Mouse (Mus musculus) forebrain, embryonic 16.5 days (tissue): Measurements from ENCODE around the gene Tcerg1l. TPM values are rescaled to one million over a fixed set of nuclear protein-coding genes. Genes with fewer than 3 reads are reported as not detected.

ENCODE experiments used
- ATAC-seq: fragments of 200-750 bp; cut with Nextera tagmentation; 2 replicates; pipeline ENCODE4 v1.8.0; 2017; ENCODE audit warnings: mild to moderate bottlenecking, moderate library complexity
- H3K27ac ChIP-seq: fragments of 300-500 bp; sonication (generic); 2 replicates; pipeline ENCODE4 v1.5.1; 2014; ENCODE audit warnings: low read length, control low read depth
- H3K27me3 ChIP-seq: fragments of 300-500 bp; sonication (generic); replicated peaks from 2 replicates; pipeline ENCODE4 v1.6.1; 2014; ENCODE audit warnings: low read length; ENCODE audit not compliant: control insufficient read depth, insufficient read depth
- H3K36me3 ChIP-seq: fragments of 300-500 bp; sonication (generic); 2 replicates; pipeline ENCODE4 v1.6.1; 2014; ENCODE audit not compliant: control insufficient read depth, insufficient read depth
- H3K4me1 ChIP-seq: fragments of 300-500 bp; sonication (generic); replicated peaks from 2 replicates; pipeline ENCODE4 v1.6.1; 2014; ENCODE audit warnings: low read length; ENCODE audit not compliant: control insufficient read depth, insufficient read depth
- H3K4me2 ChIP-seq: fragments of 300-500 bp; sonication (generic); 2 replicates; pipeline ENCODE4 v1.6.1; 2014; ENCODE audit warnings: mild to moderate bottlenecking, low read length, control low read depth
- H3K4me3 ChIP-seq: fragments of 300-500 bp; sonication (generic); replicated peaks from 2 replicates; pipeline ENCODE4 v1.5.1; 2014; ENCODE audit warnings: mild to moderate bottlenecking, low read length, control low read depth
- H3K9ac ChIP-seq: fragments of 300-500 bp; sonication (generic); replicated peaks from 2 replicates; pipeline ENCODE4 v1.6.1; 2014; ENCODE audit warnings: low read depth, low read length, control low read depth
- H3K9me3 ChIP-seq: fragments of 300-500 bp; sonication (generic); 2 replicates; pipeline ENCODE4 v1.6.1; 2016; ENCODE audit warnings: low read length; ENCODE audit not compliant: control insufficient read depth
- whole genome bisulfite sequencing: fragments of 180-500 bp; shearing (Covaris S2); extraction: QIAGEN DNeasy Blood & Tissue Kit; methylation state at CpG from one replicate; pipeline ENCODE4 v1.1.7; 2014; 5-methylcytosine and 5-hydroxymethylcytosine counted together
- polyA plus RNA-seq: library from polyadenylated mRNA; unstranded; fragments of >200 nt; fragmentation: Nextera tagmentation; extraction: Ambion mirVana; gene quantifications from 2 replicates; pipeline ENCODE4 v1.2.1, GENCODE M21; 2015

The Tcerg1l gene
- polyA plus RNA-seq, 1 experiment from 2014 or later, result 11.2 TPM

- WGBS, result 52% methylated on average over 5 of the region's 5 CpGs
- Histone ChIP-seq H3K4me1 (no peaks in the 10 kb centered on the region), H3K9me3 (no peaks in the 10 kb centered on the region), H3K36me3 (no peaks in the 10 kb centered on the region), H3K4me2 (no peak overlapping the region), H3K9ac (no peak overlapping the region), H3K4me3 (no peak overlapping the region), H3K27me3 (no peaks in the 10 kb centered on the region), H3K27ac (no peak overlapping the region)
- ATAC-seq, result no peak
Measured at GRCm38 (mm10) chr7:138267976-138268646, 129.4 kb downstream of the Tcerg1l start.

- no peaks in the 10 kb centered on the region for H3K36me3 ChIP-seq
- H3K27me3 ChIP-seq, result no peaks in the 10 kb centered on the region
- no peak overlapping the region for H3K4me2 ChIP-seq
- H3K4me3 ChIP-seq, result no peak overlapping the region
- no peak overlapping the region for H3K27ac ChIP-seq
- WGBS, result 61% methylated on average over 5 of the region's 5 CpGs
- peak; percentile 54; the same call in 1 of the 2 replicates for ATAC-seq
- no peak overlapping the region for H3K9ac ChIP-seq
- 0 out of 2 replicates have a peak, but pooled peaks cover 2% of the 10 kb centered on the region for H3K4me1 ChIP-seq
- H3K9me3 ChIP-seq, result no peaks in the 10 kb centered on the region; the same call in 1 of the 2 replicates
Measured at GRCm38 (mm10) chr7:138248612-138249011, 148.9 kb downstream of the Tcerg1l start.

- WGBS, result 74% methylated on average over 3 of the region's 3 CpGs
- no peaks in the 10 kb centered on the region for H3K36me3 ChIP-seq
Measured at GRCm38 (mm10) chr7:138248176-138248575, 149.4 kb downstream of the Tcerg1l start.

GRCm38 (mm10) chr7:138246684-138247083 is 150.8 kb downstream of the Tcerg1l start:
- Histone ChIP-seq H3K27ac (no peak overlapping the region), H3K9ac (no peak overlapping the region), H3K4me1 (0 out of 2 replicates have a peak, but pooled peaks cover 2% of the 10 kb centered on the region), H3K36me3 (no peaks in the 10 kb centered on the region), H3K4me3 (no peak overlapping the region), H3K9me3 (no peaks in the 10 kb centered on the region; the same call in 1 of the 2 replicates), H3K27me3 (no peaks in the 10 kb centered on the region), H3K4me2 (no peak overlapping the region)
- peak; percentile 28; the same call in 1 of the 2 replicates for ATAC-seq
- WGBS, result 23% methylated on average over 2 of the region's 2 CpGs

More at GRCm38 (mm10) chr7:138248176-138248575, 149.4 kb downstream of the Tcerg1l start:
- Histone ChIP-seq H3K4me1 (0 out of 2 replicates have a peak, but pooled peaks cover 2% of the 10 kb centered on the region), H3K27me3 (no peaks in the 10 kb centered on the region), H3K4me3 (no peak overlapping the region), H3K9me3 (no peaks in the 10 kb centered on the region; the same call in 1 of the 2 replicates), H3K9ac (no peak overlapping the region), H3K4me2 (no peak overlapping the region), H3K27ac (no peak overlapping the region)
- no peak for ATAC-seq

GRCm38 (mm10) chr7:138242229-138242628 is 155.3 kb downstream of the Tcerg1l start:
- Histone ChIP-seq H3K9me3 (no peaks in the 10 kb centered on the region; the same call in 1 of the 2 replicates), H3K27ac (no peak overlapping the region), H3K4me2 (no peak overlapping the region), H3K4me3 (no peak overlapping the region), H3K36me3 (no peaks in the 10 kb centered on the region), H3K9ac (no peak overlapping the region), H3K4me1 (0 out of 2 replicates have a peak, but pooled peaks cover 2% of the 10 kb centered on the region), H3K27me3 (no peaks in the 10 kb centered on the region)
- 90% methylated on average over 5 of the region's 5 CpGs for WGBS
- no peak for ATAC-seq

GRCm38 (mm10) chr7:138237708-138238225 is 159.8 kb downstream of the Tcerg1l start:
- WGBS, result 87% methylated on average over 5 of the region's 5 CpGs
- no peak overlapping the region for H3K27ac ChIP-seq

GRCm38 (mm10) chr7:138224252-138224651 is 173.3 kb downstream of the Tcerg1l start:
- ATAC-seq, result no peak
- H3K4me3 ChIP-seq, result no peak overlapping the region
- 77% methylated on average over 3 of the region's 3 CpGs for WGBS
- H3K27ac ChIP-seq, result no peak overlapping the region
- H3K9me3 ChIP-seq, result no peaks in the 10 kb centered on the region
- H3K9ac ChIP-seq, result no peak overlapping the region
- no peaks in the 10 kb centered on the region for H3K27me3 ChIP-seq
- no peaks in the 10 kb centered on the region for H3K36me3 ChIP-seq
- no peak overlapping the region for H3K4me2 ChIP-seq
- no peaks in the 10 kb centered on the region for H3K4me1 ChIP-seq

More at GRCm38 (mm10) chr7:138237708-138238225, 159.8 kb downstream of the Tcerg1l start:
- Histone ChIP-seq H3K9me3 (no peaks in the 10 kb centered on the region), H3K27me3 (no peaks in the 10 kb centered on the region), H3K4me2 (no peak overlapping the region), H3K4me3 (no peak overlapping the region), H3K9ac (no peak overlapping the region), H3K4me1 (no peaks in the 10 kb centered on the region), H3K36me3 (no peaks in the 10 kb centered on the region)
- ATAC-seq, result no peak

- Histone ChIP-seq H3K27me3 (no peaks in the 10 kb centered on the region), H3K4me1 (no peaks in the 10 kb centered on the region), H3K9ac (no peak overlapping the region), H3K4me3 (no peak overlapping the region), H3K4me2 (no peak overlapping the region), H3K36me3 (no peaks in the 10 kb centered on the region), H3K9me3 (no peaks in the 10 kb centered on the region), H3K27ac (no peak overlapping the region)
- WGBS, result 84% methylated on average over 4 of the region's 4 CpGs
- no peak for ATAC-seq
Measured at GRCm38 (mm10) chr7:138222951-138223350, 174.6 kb downstream of the Tcerg1l start.

- Histone ChIP-seq H3K4me1 (peaks cover 9% of the 10 kb centered on the region), H3K9me3 (no peaks in the 10 kb centered on the region), H3K27me3 (no peaks in the 10 kb centered on the region), H3K36me3 (no peaks in the 10 kb centered on the region), H3K4me3 (no peak overlapping the region), H3K27ac (no peak overlapping the region), H3K4me2 (no peak overlapping the region), H3K9ac (no peak overlapping the region)
- 82% methylated on average over 6 of the region's 6 CpGs for WGBS
- no peak for ATAC-seq
Measured at GRCm38 (mm10) chr7:138217556-138218098, 179.9 kb downstream of the Tcerg1l start.
